Mouse (Mus musculus) small intestine, adult 2 months (tissue): ENCODE measurements at regions not wholly inside any gene's neighbourhood (a gene's known extent, or its start where the extent isn't known, plus 50 kb on each side); places are given as distances from the start of the nearest gene placed in this dataset.

Experiments used
- H3K27ac ChIP-seq: fragments of 200-500 bp; 2 replicates; pipeline ENCODE4 v1.5.1; 2012; ENCODE audit warnings: low read depth, low read length, control low read depth, inconsistent platforms; ENCODE audit not compliant: insufficient read depth
- H3K27me3 ChIP-seq: fragments of 200-500 bp; 2 replicates; pipeline ENCODE4 v1.6.1; 2012; ENCODE audit warnings: mild to moderate bottlenecking, moderate library complexity, low read length, inconsistent platforms; ENCODE audit not compliant: control insufficient read depth, insufficient read depth
- H3K36me3 ChIP-seq: fragments of 200-500 bp; 2 replicates; pipeline ENCODE4 v1.6.1; 2012; ENCODE audit warnings: mild to moderate bottlenecking, low read length, control low read depth, inconsistent platforms; ENCODE audit not compliant: control insufficient read depth, insufficient read depth
- H3K4me1 ChIP-seq: fragments of 200-500 bp; 2 replicates; pipeline ENCODE4 v1.6.1; 2012; ENCODE audit warnings: low read length, inconsistent platforms, mixed read lengths; ENCODE audit not compliant: control insufficient read depth, insufficient read depth, insufficient read length
- H3K4me3 ChIP-seq: fragments of 200-500 bp; 2 replicates; pipeline ENCODE4 v1.5.1; 2012; ENCODE audit warnings: low read depth, mild to moderate bottlenecking, control low read depth, inconsistent platforms, low read length, moderate library complexity
- CTCF ChIP-seq: fragments of 200-500 bp; IDR thresholded peaks from 2 replicates; pipeline ENCODE4 v1.5.1; 2012; ENCODE audit warnings: low read depth, mild to moderate bottlenecking, control low read depth, inconsistent platforms, low read length, moderate library complexity, mixed read lengths; ENCODE audit not compliant: insufficient replicate concordance, insufficient read length; ENCODE audit errors: extremely low read depth
- POLR2A ChIP-seq: fragments of 200-500 bp; IDR thresholded peaks from 2 replicates; pipeline ENCODE4 v1.6.1; 2012; ENCODE audit warnings: low read depth, mild to moderate bottlenecking, control low read depth, inconsistent platforms, low read length, moderate library complexity
- whole genome bisulfite sequencing: fragments of 180-500 bp; shearing (Covaris S2); methylation state at CpG from one replicate; pipeline ENCODE4 v1.1.7; 2018; 5-methylcytosine and 5-hydroxymethylcytosine counted together

- TF ChIP-seq POLR2A (no peak), CTCF (no peak)
- Histone ChIP-seq H3K36me3 (no peaks in the 10 kb centered on the region), H3K4me1 (no peaks in the 10 kb centered on the region), H3K4me3 (no peak overlapping the region), H3K27ac (no peak overlapping the region), H3K27me3 (no peaks in the 10 kb centered on the region)
- WGBS, result 75% methylated on average over 5 of the region's 5 CpGs
Observed at GRCm38 (mm10) chr5:51873571-51873970, 306.0 kb upstream of the Ppargc1a start.

GRCm38 (mm10) chr5:51871735-51872134, 304.2 kb upstream of the Ppargc1a start:
- no peak overlapping the region for H3K4me3 ChIP-seq
- no peaks in the 10 kb centered on the region for H3K27me3 ChIP-seq
- no peaks in the 10 kb centered on the region for H3K36me3 ChIP-seq
- no peak for TF ChIP-seq CTCF
- TF ChIP-seq POLR2A, result no peak
- no peak overlapping the region for H3K27ac ChIP-seq
- H3K4me1 ChIP-seq, result no peaks in the 10 kb centered on the region
- WGBS, result 95% methylated on average over 12 of the region's 12 CpGs

- Histone ChIP-seq H3K36me3 (no peaks in the 10 kb centered on the region), H3K27me3 (no peaks in the 10 kb centered on the region), H3K27ac (no peak overlapping the region), H3K4me3 (no peak overlapping the region), H3K4me1 (no peaks in the 10 kb centered on the region)
- TF ChIP-seq POLR2A, result no peak
- no peak for TF ChIP-seq CTCF
- WGBS, result 81% methylated on average over 18 of the region's 18 CpGs
Observed at GRCm38 (mm10) chr5:51868223-51868713, 300.7 kb upstream of the Ppargc1a start.

GRCm38 (mm10) chr5:51866002-51866401, 298.5 kb upstream of the Ppargc1a start:
- WGBS, result 50% methylated on average over 2 of the region's 2 CpGs
- Histone ChIP-seq H3K4me1 (no peaks in the 10 kb centered on the region), H3K36me3 (no peaks in the 10 kb centered on the region), H3K27me3 (no peaks in the 10 kb centered on the region), H3K4me3 (no peak overlapping the region), H3K27ac (no peak overlapping the region)
- no peak for TF ChIP-seq CTCF
- no peak for TF ChIP-seq POLR2A

GRCm38 (mm10) chr5:51860496-51860895, 293.0 kb upstream of the Ppargc1a start:
- Histone ChIP-seq H3K4me3 (no peak overlapping the region), H3K27ac (no peak overlapping the region), H3K4me1 (no peaks in the 10 kb centered on the region), H3K27me3 (no peaks in the 10 kb centered on the region), H3K36me3 (no peaks in the 10 kb centered on the region)
- TF ChIP-seq CTCF (no peak), POLR2A (no peak)
- WGBS, result 82% methylated on average over 5 of the region's 5 CpGs

GRCm38 (mm10) chr5:51853456-51854124, 286.1 kb upstream of the Ppargc1a start:
- Histone ChIP-seq H3K4me1 (no peaks in the 10 kb centered on the region), H3K27me3 (no peaks in the 10 kb centered on the region), H3K36me3 (no peaks in the 10 kb centered on the region), H3K4me3 (peak overlapping the region; percentile 14; the same call in 1 of the 2 replicates), H3K27ac (no peak overlapping the region)
- no peak for TF ChIP-seq POLR2A
- TF ChIP-seq CTCF, result no peak
- 21% methylated on average over 9 of the region's 9 CpGs for WGBS

- no peaks in the 10 kb centered on the region for H3K4me1 ChIP-seq
- 83% methylated on average over 9 of the region's 9 CpGs for WGBS
- TF ChIP-seq CTCF (no peak), POLR2A (no peak)
- no peak overlapping the region for H3K4me3 ChIP-seq
- H3K27me3 ChIP-seq, result no peaks in the 10 kb centered on the region
- no peaks in the 10 kb centered on the region for H3K36me3 ChIP-seq
- H3K27ac ChIP-seq, result no peak overlapping the region
Observed at GRCm38 (mm10) chr5:51850091-51850490, 282.6 kb upstream of the Ppargc1a start.
